Comparison of ENCODE assay signal across 31 mouse cellular contexts in the genomic region with DNA sequence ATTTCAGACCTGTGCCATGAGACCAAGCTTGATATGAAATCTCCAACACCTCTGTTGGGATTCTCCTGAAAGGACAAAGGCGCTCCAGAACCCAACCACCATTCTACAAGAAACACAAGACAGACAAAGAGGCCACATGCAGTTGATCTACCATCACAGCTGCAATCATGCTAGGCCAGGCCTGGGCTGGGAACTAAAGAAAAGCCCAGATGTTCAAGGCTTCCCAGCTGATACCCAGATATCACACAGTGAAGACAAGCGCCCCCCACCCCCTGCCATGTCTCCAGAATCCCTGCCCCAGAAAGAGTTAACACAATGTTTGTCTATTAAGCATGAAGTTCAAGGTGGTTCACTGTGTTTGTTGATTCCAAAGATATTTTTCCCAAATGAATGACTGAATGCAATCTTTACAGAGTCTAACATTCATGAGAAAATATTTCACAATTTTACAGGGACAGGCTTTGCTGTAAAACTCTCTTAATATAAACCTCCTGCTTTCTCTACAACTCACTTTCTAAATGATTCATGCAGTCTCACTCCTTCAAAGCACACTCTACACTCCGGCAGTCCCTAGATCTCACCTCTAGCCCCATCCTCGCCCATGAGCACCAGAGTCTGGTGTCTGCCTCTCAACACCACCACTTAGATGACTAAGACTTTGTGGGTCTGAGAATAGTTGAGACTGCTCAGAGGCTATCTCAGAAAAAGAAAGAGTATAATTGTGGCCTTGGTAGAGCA. TPM values are rescaled to one million over a fixed set of nuclear protein-coding genes. Genes with fewer than 3 reads are reported as not detected.
A peak's percentile ranks its signal among the peaks of the same experiment; 100 is the strongest.
DNase-seq lines count a peak whose midpoint lies in the region; ATAC-seq and TF ChIP-seq lines count a peak whose summit lies in the region.
"Had no signal": no experiment of that assay in that cellular context is flagged by ENCODE, and none has a peak within 500 bp of the region (broad histone marks: within the 10 kb centered on the region; RNA-seq: fewer than 3 reads in every experiment).

No protein-coding gene starts in this region.

- H3K9ac ChIP-seq in liver, embryonic 12.5 days = no peak overlapping the region
- no peak overlapping the region for H3K9ac ChIP-seq in liver, postnatal 0 days (replicated peaks)
- H3K9ac ChIP-seq: embryonic facial prominence, embryonic 13.5 days; forebrain, postnatal 0 days; hindbrain, embryonic 14.5 days; limb, embryonic 13.5 days; lung, embryonic 14.5 days had no signal

- H3K4me3 ChIP-seq in liver, embryonic 12.5 days = no peak overlapping the region
- H3K4me3 ChIP-seq in liver, postnatal 0 days (ENCODE audit: low read depth, low read length) = no peak overlapping the region
- H3K4me3 ChIP-seq: embryonic facial prominence, embryonic 13.5 days; forebrain, embryonic 10.5 days; left cerebral cortex, adult 2 months; limb, embryonic 13.5 days had no signal

- 49% methylated on average over 4 of the region's 4 CpGs for WGBS in liver, embryonic 12.5 days (ENCODE audit: insufficient replicate concordance)
- WGBS in liver, postnatal 0 days (ENCODE audit: insufficient replicate concordance) = 80% methylated on average over 4 of the region's 4 CpGs

- H3K36me3 ChIP-seq in liver, embryonic 12.5 days = peaks cover 41% of the 10 kb centered on the region
- H3K36me3 ChIP-seq in liver, postnatal 0 days (replicated peaks; ENCODE audit: insufficient read depth, low read length) = peaks cover 19% of the 10 kb centered on the region; the same call in 1 of the 2 replicates
- H3K36me3 ChIP-seq: forebrain, embryonic 10.5 days had no signal

- intact Hi-C loops in heart, postnatal 14 days (cut with DNase I) = no loop called here

- no peak for TF ChIP-seq EP300 in liver, postnatal 0 days (IDR thresholded peaks at IDR 0.05; ENCODE audit: low read depth)

- H3K27ac ChIP-seq in liver, embryonic 12.5 days = peak overlapping the region; percentile 62
- 0 out of 2 replicates have a peak overlapping the region, but pooled peaks have one; percentile 3 for H3K27ac ChIP-seq in liver, postnatal 0 days (ENCODE audit: low read depth)
- H3K27ac ChIP-seq: embryonic facial prominence, embryonic 13.5 days; forebrain, embryonic 10.5 days; hindbrain, embryonic 14.5 days; left cerebral cortex, adult 2 months; limb, embryonic 13.5 days; stomach, postnatal 0 days had no signal

- H3K27me3 ChIP-seq in liver, embryonic 12.5 days (replicated peaks) = no peaks in the 10 kb centered on the region
- no peaks in the 10 kb centered on the region for H3K27me3 ChIP-seq in liver, postnatal 0 days (ENCODE audit: insufficient read depth, low read length)
- H3K27me3 ChIP-seq: embryonic facial prominence, embryonic 13.5 days; limb, embryonic 13.5 days had no signal

- H3K4me2 ChIP-seq in liver, embryonic 12.5 days = peak overlapping the region; percentile 54
- H3K4me2 ChIP-seq in liver, postnatal 0 days (ENCODE audit: low read depth, low read length) = no peak overlapping the region
- H3K4me2 ChIP-seq: embryonic facial prominence, embryonic 13.5 days; heart, embryonic 11.5 days; hindbrain, embryonic 14.5 days; limb, embryonic 13.5 days; lung, embryonic 14.5 days; midbrain, embryonic 11.5 days had no signal

- TF ChIP-seq CTCF in liver, postnatal 0 days (IDR thresholded peaks at IDR 0.05; ENCODE audit: low read depth) = no peak

- H3K4me1 ChIP-seq in liver, embryonic 12.5 days = peaks cover 88% of the 10 kb centered on the region
- peaks cover 25% of the 10 kb centered on the region for H3K4me1 ChIP-seq in liver, postnatal 0 days (ENCODE audit: insufficient read depth)
- H3K4me1 ChIP-seq: embryonic facial prominence, embryonic 13.5 days; forebrain, embryonic 10.5 days; limb, embryonic 13.5 days had no signal

- peak; percentile 45 for ATAC-seq in CD4-positive, CD25-positive, alpha-beta regulatory T cell, adult 4 months
- ATAC-seq in liver, embryonic 12.5 days = peak; percentile 85
- ATAC-seq in liver, postnatal 0 days = no peak
- ATAC-seq: forebrain, postnatal 0 days; inflammation-experienced regulatory T-cells, adult 6 months; midbrain, embryonic 16.5 days had no signal

- peak; percentile 36 for DNase-seq in brain, adult 2 months (ENCODE audit: low read depth, low spot score)
- DNase-seq in liver, postnatal 0 days = no peak
- no peak for DNase-seq in heart, adult 11 months
- DNase-seq in adrenal gland, adult 18-20 months (ENCODE audit: low spot score in 2 of 2) = no peak
- DNase-seq in cerebellum, adult 9-10 months = no peak
- no peak for DNase-seq in heart, postnatal 14 days
- DNase-seq: adrenal gland, postnatal 10 days; cerebellum, adult 11-12 months; cerebellum, postnatal 10 days; forebrain, postnatal 0 days; gastrocnemius, postnatal 14 days; heart, postnatal 4 days; kidney, adult 11 months; kidney, postnatal 14 days; lung, embryonic 14.5 days; right cerebral cortex, adult 18-20 months; spleen, adult 18-20 months; thymus, adult 18-20 months; thymus, postnatal 25 days had no signal

- no peaks in the 10 kb centered on the region for H3K9me3 ChIP-seq in liver, embryonic 12.5 days (replicated peaks)
- H3K9me3 ChIP-seq in liver, postnatal 0 days (ENCODE audit: low read length) = no peaks in the 10 kb centered on the region
- H3K9me3 ChIP-seq: embryonic facial prominence, embryonic 13.5 days; forebrain, embryonic 10.5 days; limb, embryonic 13.5 days had no signal

RNA-seq across cellular contexts. Expression of a gene that starts 18.3 kb away (rescaled TPM):
- 100 to 1,000 TPM; 105 to 122 TPM for polyA plus RNA-seq in CD4-positive, CD25-positive, alpha-beta regulatory T cell, adult 4 months (2017; shearing (Covaris generic))
- polyA plus RNA-seq in liver, embryonic 12.5 days (2016; fragmentation: Nextera tagmentation; extraction: Ambion mirVana) = 37.3 and 40.1 TPM in 2 replicates
- 44.9 and 53.7 TPM in 2 replicates for polyA plus RNA-seq in liver, postnatal 0 days (2015; fragmentation: Nextera tagmentation; extraction: Ambion mirVana)
- 100 to 1,000 TPM in 1 of 2 experiments, 10 to 100 TPM in 1; 87.0 to 102 TPM for total RNA-seq in adrenal gland, adult 18-20 months (2021)
- 100 to 1,000 TPM; 103 to 107 TPM for total RNA-seq in heart, postnatal 14 days (2021)

RNA-seq across cellular contexts. Expression of a gene that starts 49.6 kb away (rescaled TPM):
- 1 to 10 TPM; 1.8 to 3.1 TPM for polyA plus RNA-seq in CD4-positive, CD25-positive, alpha-beta regulatory T cell, adult 4 months (2017; shearing (Covaris generic))
- 28.9 and 30.0 TPM in 2 replicates for polyA plus RNA-seq in liver, embryonic 12.5 days (2016; fragmentation: Nextera tagmentation; extraction: Ambion mirVana)
- polyA plus RNA-seq in liver, postnatal 0 days (2015; fragmentation: Nextera tagmentation; extraction: Ambion mirVana) = 27.5 and 28.5 TPM in 2 replicates
- 100 to 1,000 TPM; 296 to 352 TPM for total RNA-seq in adrenal gland, adult 18-20 months (2021)
- total RNA-seq in heart, postnatal 14 days (2021) = 100 to 1,000 TPM; 336 to 338 TPM
